Mouse (Mus musculus): Measurements from ENCODE around the gene Ppara.
A peak's percentile ranks its signal among the peaks of the same experiment; 100 is the strongest.

Gene Ppara

GRCm38 (mm10) chr15:85810462-85810805 is 75.7 kb downstream of the Ppara start:
- DNase-seq = no peak

GRCm38 (mm10) chr15:85810806-85811521 is 76.2 kb downstream of the Ppara start:
- DNase-seq = peak; percentile 74

- DNase-seq = peak; percentile 99
Observed at GRCm38 (mm10) chr15:85811535-85812277, 76.9 kb downstream of the Ppara start, which contains the start of gene Cdpf1. TSS of gene Cdpf1 (minus strand) at chr15:85811697.

GRCm38 (mm10) chr15:85813428-85813827 is 78.6 kb downstream of the Ppara start:
- no peak for DNase-seq

DNA sequence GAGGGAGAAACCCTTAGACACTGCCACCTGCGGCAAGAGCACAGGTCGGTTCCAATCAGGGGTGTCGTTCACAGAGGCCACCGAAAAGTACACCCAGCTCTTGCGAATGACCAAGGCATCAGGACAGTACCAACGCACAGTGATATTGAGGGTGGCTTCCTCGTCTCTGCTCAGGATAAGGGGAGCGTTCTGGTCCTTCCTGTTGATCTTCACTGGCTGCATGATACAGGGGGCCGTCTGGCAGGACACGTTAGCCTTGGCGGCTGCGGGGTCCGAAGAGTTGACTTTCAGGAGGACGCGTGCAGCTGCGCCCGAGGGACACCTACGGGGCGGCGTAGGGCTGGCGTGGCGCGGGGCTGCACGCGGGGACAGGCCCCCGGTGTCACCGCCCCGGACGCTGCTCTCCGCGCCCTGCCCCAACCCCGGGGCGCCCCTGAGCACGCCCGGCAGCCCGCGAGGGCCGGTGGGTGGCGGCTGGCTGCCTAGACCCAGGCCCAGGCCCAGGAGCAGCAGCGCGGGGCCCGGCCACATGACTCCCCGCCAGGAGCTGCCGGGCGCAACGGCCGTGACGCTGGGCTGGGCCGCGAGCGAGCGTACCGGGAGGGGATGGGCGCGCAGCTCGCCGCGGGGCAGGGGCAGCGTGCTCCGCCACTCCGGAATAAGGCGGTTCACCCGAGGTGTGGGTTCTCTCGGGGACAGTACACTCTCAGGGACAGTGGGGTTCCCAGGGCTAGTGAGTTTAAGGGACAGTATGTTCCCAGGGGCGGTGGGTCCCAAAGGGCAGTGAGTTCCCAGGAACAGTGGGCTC is 86.6 kb downstream of the Ppara start, which contains the start of gene Pkdrej:
Gene Pkdrej (minus strand): TSS at position 532 of the 808 bp plus-strand sequence.
- DNase-seq = peak; percentile 52

DNA sequence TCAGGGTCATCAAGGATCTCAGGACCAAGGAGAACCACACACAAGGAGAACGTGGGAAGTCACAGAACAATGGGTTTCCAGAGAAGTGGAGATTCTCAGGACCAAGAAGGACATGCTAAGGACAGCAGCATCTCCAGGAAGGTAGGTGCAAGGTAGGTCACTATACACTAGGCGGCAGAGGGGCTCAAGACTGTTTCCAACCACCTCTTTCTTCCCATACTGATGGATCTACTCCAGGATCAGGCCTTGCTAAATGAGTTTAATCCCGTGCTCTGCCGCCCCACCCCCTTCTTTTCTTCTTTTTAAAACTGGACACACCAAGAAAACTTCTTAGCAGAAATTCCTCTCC is 87.2 kb downstream of the Ppara start:
- peak; percentile 18 for DNase-seq

DNA sequence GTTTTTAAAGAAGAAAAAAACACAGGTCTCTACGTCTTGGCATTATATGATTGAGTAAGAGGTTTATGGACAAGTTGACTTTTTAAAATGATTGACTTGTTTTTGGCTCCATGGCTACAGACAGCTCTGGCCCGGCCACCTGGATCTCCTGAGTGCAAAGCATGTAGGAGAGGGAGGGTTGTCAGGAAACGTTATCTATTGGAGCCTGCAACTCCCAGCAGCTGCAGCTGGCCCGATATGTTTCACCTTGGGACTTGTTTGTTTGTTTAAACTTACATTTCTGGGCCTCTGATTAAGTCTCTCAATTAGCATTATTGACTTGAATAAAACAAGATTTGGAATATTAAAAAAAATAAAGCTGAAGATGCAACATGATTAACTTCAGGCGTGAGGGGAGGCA is 91.9 kb downstream of the Ppara start:
- DNase-seq = no peak

DNA sequence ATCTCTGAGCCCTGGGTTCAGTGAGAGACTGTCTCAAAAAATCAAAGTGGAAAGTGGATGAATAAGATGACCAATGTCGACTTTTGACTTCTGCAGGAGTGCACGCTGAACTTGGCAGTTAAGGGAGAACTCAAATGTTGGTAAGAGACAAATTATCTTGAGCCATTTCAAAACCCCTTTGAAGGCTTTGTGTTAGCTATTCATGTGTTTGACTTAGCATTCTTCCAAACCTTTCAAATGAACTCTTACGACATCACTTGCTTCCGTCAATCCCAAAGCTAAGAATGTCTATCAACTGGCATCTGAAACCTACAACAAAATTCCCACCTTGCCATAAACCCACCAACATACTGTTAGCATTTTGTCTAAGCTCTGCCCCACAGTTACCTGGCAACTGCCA is 93.3 kb downstream of the Ppara start:
- DNase-seq = no peak

- DNase-seq = no peak
Observed at GRCm38 (mm10) chr15:85829470-85829869, 94.7 kb downstream of the Ppara start.

DNA sequence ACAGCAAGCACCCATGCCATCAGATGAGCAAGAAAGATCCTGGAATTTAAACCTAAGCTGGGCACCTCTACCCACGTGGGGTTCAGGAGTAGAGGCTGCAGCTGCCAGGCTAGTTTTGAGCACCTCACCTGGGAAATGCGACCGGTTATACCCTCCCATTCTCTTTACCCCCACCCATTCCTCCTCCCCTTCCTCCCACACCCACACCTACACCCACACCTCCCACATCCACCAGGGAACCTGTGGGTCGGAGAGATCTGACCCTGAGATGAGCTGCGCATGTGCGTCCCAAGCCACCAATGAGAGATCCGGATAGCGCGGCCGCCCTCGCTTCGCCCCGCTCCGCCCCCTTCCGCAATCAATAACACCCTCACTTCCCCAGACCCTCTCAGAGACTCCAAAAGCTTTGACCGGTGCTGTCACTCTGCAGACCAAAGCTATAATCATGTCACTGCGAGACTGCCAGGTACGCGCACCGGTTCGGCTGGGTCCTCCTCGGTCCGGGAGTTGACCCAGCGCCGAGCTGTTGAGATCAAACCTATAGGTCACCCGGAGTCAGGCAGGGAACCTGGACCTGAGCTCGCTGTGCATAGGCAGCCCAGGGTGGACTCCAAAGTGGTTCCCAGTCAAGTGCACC is 97.3 kb downstream of the Ppara start, which contains the start of gene Ttc38:
Gene Ttc38 (plus strand): TSS at position 353 of the 637 bp plus-strand sequence.
- DNase-seq = peak; percentile 88

DNA sequence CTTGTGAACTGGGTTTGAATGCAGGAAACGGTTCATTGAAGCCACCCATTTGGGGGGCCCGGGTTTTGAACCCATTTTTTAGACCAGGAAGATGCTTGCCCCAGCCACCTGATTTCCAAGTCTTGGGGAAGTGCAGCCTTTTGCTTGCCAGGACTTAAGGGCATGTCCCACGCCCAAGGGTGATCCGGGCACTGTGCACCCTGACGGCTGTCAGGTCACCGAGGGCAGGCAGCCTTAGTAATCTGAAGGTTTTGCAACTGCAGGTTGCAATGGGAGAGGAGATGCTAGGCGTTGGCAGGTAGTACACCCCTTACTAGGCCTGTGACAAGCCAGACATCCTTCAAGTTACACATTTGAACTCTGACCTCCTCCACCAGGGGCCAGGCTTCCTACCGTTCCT is 97.8 kb downstream of the Ppara start:
- no peak for DNase-seq

- no peak for DNase-seq
Observed at GRCm38 (mm10) chr15:85835335-85835734, 100.6 kb downstream of the Ppara start.

DNA sequence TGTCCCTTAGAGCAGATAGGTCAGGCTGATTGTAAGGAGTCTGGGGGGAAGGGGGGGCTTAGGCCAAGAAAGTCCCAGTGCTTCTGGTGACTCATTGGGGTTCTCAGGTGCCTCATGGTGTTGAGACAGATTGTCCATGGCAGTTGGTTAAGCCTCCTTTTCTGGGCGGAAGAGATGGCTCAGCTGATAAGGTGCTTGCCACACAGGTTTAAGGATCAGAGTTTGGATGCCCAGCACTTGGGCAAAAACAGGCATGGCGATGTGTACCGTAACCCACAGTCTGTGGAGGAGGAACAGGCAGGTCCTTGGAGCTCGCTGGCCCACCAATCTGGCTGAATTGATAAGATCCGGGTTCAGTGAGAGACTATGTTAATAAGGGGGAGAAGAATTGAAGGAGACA is 102.1 kb downstream of the Ppara start:
- no peak for DNase-seq

DNA sequence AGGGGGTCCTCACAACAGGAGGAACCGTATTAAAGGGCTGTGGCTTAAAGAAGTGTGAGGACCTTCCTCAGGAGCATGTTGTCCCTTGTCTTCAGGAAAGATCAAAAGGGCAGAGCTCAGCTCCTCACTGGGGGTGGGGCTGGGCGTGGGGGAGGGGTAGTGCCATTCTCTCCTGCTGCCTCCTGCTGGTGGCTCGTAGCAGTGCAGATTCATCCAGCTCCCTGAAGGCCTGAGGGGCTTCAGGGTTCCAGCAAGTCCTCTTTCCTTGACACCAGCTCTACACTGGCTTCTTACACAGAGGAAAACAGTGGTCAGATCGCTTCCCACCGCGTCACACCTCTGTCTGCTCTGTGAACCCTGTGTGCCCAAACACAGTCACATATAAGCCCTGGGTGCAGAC is 106.2 kb downstream of the Ppara start:
- peak; percentile 54 for DNase-seq

- no peak for DNase-seq
Observed at GRCm38 (mm10) chr15:85841796-85842360, 107.1 kb downstream of the Ppara start.

GRCm38 (mm10) chr15:85845071-85845470 is 110.3 kb downstream of the Ppara start:
- no peak for DNase-seq

DNA sequence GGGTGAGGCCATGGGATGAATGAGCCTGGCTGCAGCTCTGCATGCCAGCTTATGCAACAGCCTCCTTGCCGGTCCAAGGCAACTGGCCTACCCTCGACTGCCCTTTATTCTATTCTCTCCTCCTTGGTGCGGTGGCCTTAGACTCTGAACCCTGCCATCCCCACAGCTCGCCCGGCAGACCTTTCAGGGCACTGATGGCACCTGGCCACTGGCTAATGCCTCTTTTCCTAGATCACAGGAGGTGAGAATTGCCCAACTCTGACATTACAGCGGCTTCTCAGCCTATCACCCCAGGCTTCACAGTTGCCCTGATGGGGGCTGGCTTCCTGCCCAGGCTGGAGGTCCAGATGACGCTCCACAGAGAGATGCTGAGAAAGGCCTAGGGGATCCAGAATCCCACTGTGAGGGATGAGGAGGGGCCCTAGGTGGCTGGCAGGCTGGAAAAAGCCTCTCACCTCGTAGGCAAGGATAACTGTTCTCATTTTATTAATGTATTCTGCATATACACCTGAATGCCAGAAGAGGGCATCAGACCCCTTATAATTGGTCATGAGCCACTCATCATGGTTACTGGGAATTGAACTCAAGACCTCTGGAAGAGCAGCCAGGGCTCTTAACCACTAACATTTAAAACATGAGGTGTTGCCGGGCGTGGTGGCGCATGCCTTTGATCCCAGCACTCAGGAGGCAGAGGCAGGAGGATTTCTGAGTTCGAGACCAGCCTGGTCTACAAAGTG is 117.0 kb downstream of the Ppara start:
- no peak for DNase-seq
